Mouse (Mus musculus): ENCODE results near the gene Wfdc15b.

DNA sequence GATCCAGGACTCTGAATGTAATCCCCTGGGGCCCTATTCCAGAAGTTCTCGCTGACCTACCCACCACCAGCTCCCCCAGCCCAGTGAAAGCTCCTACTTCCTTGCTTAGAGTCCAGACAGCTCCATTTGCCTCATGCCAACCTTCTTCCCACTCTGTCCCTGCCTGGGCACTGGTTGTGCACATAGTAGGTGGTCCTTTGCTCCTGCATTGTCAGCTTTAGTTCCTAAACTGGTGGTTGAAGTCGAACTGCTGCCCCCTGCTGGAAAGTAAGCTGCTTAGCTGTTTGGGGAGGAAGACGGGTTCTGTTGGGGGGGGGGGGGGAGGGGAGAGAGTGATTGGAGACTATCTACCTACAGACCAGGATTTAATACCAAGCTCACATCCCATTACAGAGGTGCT, 41.3 kb downstream of the Wfdc15b start:
- TF ChIP-seq USF2 (conservative IDR thresholded peaks at IDR 0.05; ENCODE audit: low read depth, low read length) (no peak), EP300 (IDR thresholded peaks at IDR 0.05; ENCODE audit: low read length) (no peak), CTCF (conservative IDR thresholded peaks at IDR 0.05 in 1 of 2, IDR thresholded peaks at IDR 0.05 in 1 of 2; ENCODE audit: low read depth in 2 of 2, low read length in 2 of 2) (peak in 1 of 2 experiments; percentile 72; a peak in 2 of 4 replicates), ZKSCAN1 (IDR thresholded peaks at IDR 0.05; ENCODE audit: borderline replicate concordance, low read depth, low read length) (peak; percentile 99), ZNF384 (IDR thresholded peaks at IDR 0.05; ENCODE audit: low read depth, low read length) (no peak)

All from CH12.LX (cell line).